Mouse (Mus musculus): ENCODE results near the gene Znrf2. TPM values are rescaled to one million over a fixed set of nuclear protein-coding genes. Genes with fewer than 3 reads are reported as not detected.
"Not testable (repeated sequence)": the region's sequence is repeated elsewhere in the genome, so short reads cannot be mapped to it uniquely, and the experiment has no call there.

Gene Znrf2
- total and polyA plus RNA-seq, 3 experiments: 20.3 to 49.4 (median 39.5) TPM

DNA sequence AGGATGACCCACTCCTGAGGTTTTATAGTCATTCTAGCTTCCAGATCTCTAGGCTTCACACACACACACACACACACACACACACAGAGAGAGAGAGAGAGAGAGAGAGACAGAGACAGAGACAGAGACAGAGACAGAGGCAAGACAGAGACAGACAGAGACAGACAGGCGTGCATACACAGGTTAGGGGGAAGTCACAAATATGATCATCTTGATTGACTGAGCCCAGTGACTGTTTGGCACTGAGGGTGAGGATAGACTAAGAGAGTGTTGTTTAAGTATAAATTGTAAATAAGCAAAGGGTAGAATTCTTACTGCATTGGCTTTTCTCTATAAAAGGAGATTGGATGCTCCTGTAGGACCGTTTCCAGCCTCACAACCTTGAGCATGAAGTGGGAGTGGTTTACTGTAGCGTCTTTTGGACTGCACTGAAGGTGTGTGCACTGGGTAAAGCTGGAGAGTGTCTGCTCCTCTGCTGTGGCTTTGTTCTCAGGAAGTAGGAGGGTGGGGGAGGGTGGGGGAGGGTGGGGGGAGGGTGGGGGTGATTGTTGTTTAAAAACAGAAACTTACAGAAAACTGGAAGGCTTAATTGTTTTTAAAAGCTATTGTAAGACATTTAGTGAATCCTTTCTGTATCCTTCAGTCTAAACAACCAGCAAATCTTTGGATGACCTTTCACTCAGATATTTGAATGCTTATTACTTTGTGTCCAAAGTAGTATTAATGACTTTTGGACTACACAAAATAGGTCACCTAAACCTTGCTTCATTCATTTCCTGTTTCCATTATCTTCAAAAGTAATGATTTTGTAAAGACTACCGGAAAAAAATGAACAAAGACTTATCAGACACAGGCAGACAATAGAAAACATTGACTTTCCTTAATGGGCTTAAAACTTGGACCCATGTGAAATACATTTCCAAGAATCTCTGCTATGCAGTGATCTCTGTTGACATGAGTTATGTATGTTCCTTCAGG is 32.8 kb downstream of the Znrf2 start:
- Histone ChIP-seq H3K36me3 (replicated peaks) (peaks cover 8% of the 10 kb centered on the region), H3K9me3 (replicated peaks) (no peaks in the 10 kb centered on the region), H3K27me3 (ENCODE audit: insufficient read depth, low read length) (no peaks in the 10 kb centered on the region), H3K4me1 (ENCODE audit: insufficient read depth, low read depth, low read length) (peaks cover 77% of the 10 kb centered on the region), H3K4me3 (ENCODE audit: low read depth, low read length) (peak overlapping the region; percentile 27; the same call in 1 of the 2 replicates)
- TF ChIP-seq TAL1 (conservative IDR thresholded peaks at IDR 0.05; ENCODE audit: low read depth, low read length) (no peak), GATA2 (IDR thresholded peaks at IDR 0.05; ENCODE audit: borderline replicate concordance, low read depth, low read length) (no peak), POLR2AphosphoS5 (IDR thresholded peaks at IDR 0.05; ENCODE audit: insufficient replicate concordance, low read depth, low read length) (no peak), CTCF (IDR thresholded peaks at IDR 0.05; ENCODE audit: low read depth, low read length) (no peak)
- DNase-seq (ENCODE audit: low spot score) (no peak), ATAC-seq (ENCODE audit: extremely low read depth, insufficient number of reproducible peaks, low FRiP score, poor library complexity, severe bottlenecking) (peak; percentile 35; the same call in 1 of the 2 replicates)

DNA sequence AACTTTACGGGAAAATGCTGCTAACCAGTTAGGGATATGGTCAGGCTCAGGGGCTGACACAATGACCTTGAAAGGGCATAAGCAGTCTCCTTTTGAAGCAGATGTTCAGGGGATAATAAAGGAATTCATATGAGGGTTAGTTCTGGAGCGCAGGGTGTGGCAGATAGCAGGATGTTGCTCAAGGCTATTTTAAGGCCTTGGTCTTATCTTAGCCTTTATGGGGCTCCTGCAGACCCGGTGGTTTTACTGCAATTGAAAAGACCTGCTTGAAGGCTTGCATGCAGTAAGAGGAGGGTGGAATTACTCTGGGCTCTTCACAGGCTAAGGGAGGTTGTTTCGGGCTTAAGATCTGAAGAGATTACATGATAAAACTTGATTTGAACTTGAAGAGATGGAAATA is 35.1 kb downstream of the Znrf2 start:
- peak; percentile 16 for DNase-seq (ENCODE audit: low spot score)
- ATAC-seq (ENCODE audit: extremely low read depth, insufficient number of reproducible peaks, low FRiP score, poor library complexity, severe bottlenecking): peak; percentile 76

DNA sequence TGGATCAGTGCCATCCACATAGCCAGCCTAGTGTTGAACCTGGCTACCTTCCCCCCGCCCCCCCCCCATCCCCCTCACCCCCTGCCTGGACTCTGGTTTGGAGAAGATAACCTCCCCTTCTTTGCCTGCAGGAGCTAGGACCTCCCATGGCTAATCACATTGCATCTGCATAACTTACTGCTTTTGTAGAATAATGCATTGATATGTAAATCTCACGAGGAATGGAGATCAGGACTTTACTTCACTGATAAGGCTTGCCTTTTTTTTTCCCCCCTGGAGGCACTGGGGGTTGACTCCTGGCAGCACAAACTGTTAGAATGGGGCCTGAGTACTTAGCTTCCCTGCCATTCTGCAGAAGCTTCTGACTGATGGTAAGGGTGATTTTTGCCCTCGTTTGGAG is 36.0 kb downstream of the Znrf2 start:
- H3K27me3 ChIP-seq (ENCODE audit: insufficient read depth, low read length): no peaks in the 10 kb centered on the region
- DNase-seq (ENCODE audit: low spot score): no peak
- ATAC-seq (ENCODE audit: extremely low read depth, insufficient number of reproducible peaks, low FRiP score, poor library complexity, severe bottlenecking): peak; percentile 42
- TF ChIP-seq POLR2AphosphoS5 (IDR thresholded peaks at IDR 0.05; ENCODE audit: insufficient replicate concordance, low read depth, low read length) (no peak), TAL1 (conservative IDR thresholded peaks at IDR 0.05; ENCODE audit: low read depth, low read length) (no peak), GATA1 (IDR thresholded peaks at IDR 0.05; ENCODE audit: borderline replicate concordance, low read length) (no peak)
- H3K9me3 ChIP-seq (replicated peaks): no peaks in the 10 kb centered on the region
- peaks cover 74% of the 10 kb centered on the region for H3K4me1 ChIP-seq (ENCODE audit: insufficient read depth, low read depth, low read length)
- H3K4me3 ChIP-seq (ENCODE audit: low read depth, low read length): no peak overlapping the region; the same call in 1 of the 2 replicates
- H3K36me3 ChIP-seq (replicated peaks): peaks cover 10% of the 10 kb centered on the region

More for the DNA sequence above, 35.1 kb downstream of the Znrf2 start:
- H3K4me3 ChIP-seq (ENCODE audit: low read depth, low read length): no peak overlapping the region; the same call in 1 of the 2 replicates
- H3K36me3 ChIP-seq (replicated peaks): peaks cover 10% of the 10 kb centered on the region
- peak; percentile 49; the same call in 1 of the 2 replicates for TF ChIP-seq TAL1 (conservative IDR thresholded peaks at IDR 0.05; ENCODE audit: low read depth, low read length)
- no peak for TF ChIP-seq GATA2 (IDR thresholded peaks at IDR 0.05; ENCODE audit: borderline replicate concordance, low read depth, low read length)
- no peaks in the 10 kb centered on the region for H3K27me3 ChIP-seq (ENCODE audit: insufficient read depth, low read length)
- H3K9me3 ChIP-seq (replicated peaks): no peaks in the 10 kb centered on the region
- H3K4me1 ChIP-seq (ENCODE audit: insufficient read depth, low read depth, low read length): peaks cover 83% of the 10 kb centered on the region

DNA sequence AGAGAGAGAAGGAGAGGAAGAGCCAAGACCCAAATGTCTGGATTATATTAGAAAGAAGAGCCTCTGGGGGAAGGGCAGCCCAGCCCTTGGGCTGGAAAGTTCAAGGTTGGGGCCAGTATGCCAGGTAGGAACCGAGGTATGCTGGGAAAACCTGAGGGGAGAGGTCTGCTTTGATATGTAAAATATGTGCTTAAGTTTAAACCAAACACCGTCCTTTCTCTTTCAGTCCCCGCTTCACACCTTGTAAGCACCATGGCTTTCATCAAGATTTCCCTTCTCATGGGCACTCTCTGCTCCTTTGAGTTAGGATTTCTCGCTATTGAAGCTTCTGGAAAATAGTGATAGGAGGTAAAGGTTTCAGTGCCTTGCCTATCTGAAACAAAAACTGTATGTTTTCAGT is 38.1 kb downstream of the Znrf2 start:
- no peaks in the 10 kb centered on the region for H3K27me3 ChIP-seq (ENCODE audit: insufficient read depth, low read length)
- no peaks in the 10 kb centered on the region for H3K9me3 ChIP-seq (replicated peaks)
- no peak for DNase-seq (ENCODE audit: low spot score)
- no peak for ATAC-seq (ENCODE audit: extremely low read depth, insufficient number of reproducible peaks, low FRiP score, poor library complexity, severe bottlenecking)
- TF ChIP-seq CTCF (IDR thresholded peaks at IDR 0.05; ENCODE audit: low read depth, low read length) (no peak), TAL1 (conservative IDR thresholded peaks at IDR 0.05; ENCODE audit: low read depth, low read length) (no peak), GATA1 (IDR thresholded peaks at IDR 0.05; ENCODE audit: borderline replicate concordance, low read length) (no peak), GATA2 (IDR thresholded peaks at IDR 0.05; ENCODE audit: borderline replicate concordance, low read depth, low read length) (no peak), POLR2AphosphoS5 (IDR thresholded peaks at IDR 0.05; ENCODE audit: insufficient replicate concordance, low read depth, low read length) (no peak)
- no peak overlapping the region for H3K4me3 ChIP-seq (ENCODE audit: low read depth, low read length)
- peaks cover 10% of the 10 kb centered on the region for H3K36me3 ChIP-seq (replicated peaks)
- peaks cover 56% of the 10 kb centered on the region for H3K4me1 ChIP-seq (ENCODE audit: insufficient read depth, low read depth, low read length)

DNA sequence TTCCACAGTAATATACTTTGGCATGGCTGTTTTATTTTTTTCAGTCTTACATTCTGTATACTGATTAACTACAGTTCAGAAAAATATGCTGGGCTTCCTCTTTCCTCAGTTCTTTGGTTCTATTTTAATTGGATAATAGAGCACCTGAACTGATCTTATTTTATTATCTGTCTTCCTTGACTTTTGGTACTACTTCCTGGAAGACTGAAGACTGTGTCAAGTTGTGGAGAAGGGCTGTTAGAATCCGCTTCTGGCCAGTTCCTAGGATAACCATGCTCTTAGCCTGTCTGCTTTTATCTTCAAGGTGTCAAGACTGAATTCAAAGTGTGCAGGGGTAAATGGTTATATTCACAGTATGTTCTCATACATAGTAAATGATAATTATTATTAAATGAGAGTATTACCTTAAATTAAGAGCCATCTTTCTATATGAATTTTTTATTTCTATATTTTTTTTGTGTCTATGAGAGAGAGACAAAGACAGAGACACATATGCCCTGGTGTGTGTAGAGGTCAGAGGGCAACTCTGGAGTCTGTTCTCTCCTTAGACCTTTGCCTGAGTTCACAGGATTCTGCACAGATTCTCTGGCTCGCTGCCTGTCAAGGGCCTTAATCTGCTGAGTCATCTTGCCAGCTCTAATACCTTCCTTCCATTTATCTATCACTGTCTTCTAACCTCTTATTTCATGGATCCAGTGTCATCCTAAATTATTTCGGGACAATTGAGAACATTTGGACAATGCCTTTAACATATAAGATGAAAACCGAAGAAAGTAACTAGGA is 39.3 kb downstream of the Znrf2 start:
- Histone ChIP-seq H3K4me3 (ENCODE audit: low read depth, low read length) (no peak overlapping the region), H3K36me3 (replicated peaks) (peaks cover 13% of the 10 kb centered on the region), H3K27me3 (ENCODE audit: insufficient read depth, low read length) (no peaks in the 10 kb centered on the region), H3K4me1 (ENCODE audit: insufficient read depth, low read depth, low read length) (peaks cover 50% of the 10 kb centered on the region), H3K9me3 (replicated peaks) (no peaks in the 10 kb centered on the region)
- TF ChIP-seq TAL1 (conservative IDR thresholded peaks at IDR 0.05; ENCODE audit: low read depth, low read length) (no peak), GATA1 (IDR thresholded peaks at IDR 0.05; ENCODE audit: borderline replicate concordance, low read length) (no peak), GATA2 (IDR thresholded peaks at IDR 0.05; ENCODE audit: borderline replicate concordance, low read depth, low read length) (no peak), POLR2AphosphoS5 (IDR thresholded peaks at IDR 0.05; ENCODE audit: insufficient replicate concordance, low read depth, low read length) (no peak), CTCF (IDR thresholded peaks at IDR 0.05; ENCODE audit: low read depth, low read length) (no peak)
- no peak for DNase-seq (ENCODE audit: low spot score)
- ATAC-seq (ENCODE audit: extremely low read depth, insufficient number of reproducible peaks, low FRiP score, poor library complexity, severe bottlenecking): no peak

DNA sequence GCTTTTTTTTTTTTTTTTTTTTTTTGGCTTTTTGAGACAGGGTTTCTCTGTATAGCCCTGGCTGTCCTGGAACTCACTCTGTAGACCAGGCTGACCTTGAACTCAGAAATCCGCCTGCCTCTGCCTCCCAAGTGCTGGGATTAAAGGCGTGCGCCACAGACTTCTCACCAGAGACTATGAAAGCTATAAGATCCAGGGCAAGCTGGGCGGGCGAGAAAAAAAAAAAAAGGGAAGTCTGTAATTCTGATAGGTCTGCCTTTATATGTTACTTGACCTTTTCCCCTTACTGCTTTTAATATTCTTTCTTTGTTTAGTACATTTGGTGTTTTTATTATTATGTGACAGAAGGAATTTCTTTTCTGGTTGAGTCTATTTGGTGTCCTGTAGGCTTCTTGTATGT is 42.4 kb downstream of the Znrf2 start:
- not testable (repeated sequence) for H3K27me3 ChIP-seq (ENCODE audit: insufficient read depth, low read length); ATAC-seq (ENCODE audit: extremely low read depth, insufficient number of reproducible peaks, low FRiP score, poor library complexity, severe bottlenecking); H3K4me3 ChIP-seq (ENCODE audit: low read depth, low read length); H3K9me3 ChIP-seq (replicated peaks); DNase-seq (ENCODE audit: low spot score)
- H3K36me3 ChIP-seq (replicated peaks): peaks cover 13% of the 10 kb centered on the region
- peaks cover 24% of the 10 kb centered on the region for H3K4me1 ChIP-seq (ENCODE audit: insufficient read depth, low read depth, low read length)

Measured in G1E (cell line).